Mouse (Mus musculus) heart, postnatal 25 days (tissue): ENCODE measurements around the gene Nhsl1. TPM values are rescaled to one million over a fixed set of nuclear protein-coding genes. Genes with fewer than 3 reads are reported as not detected.

Experiments
- DNase-seq: peaks from one replicate; pipeline ENCODE4 v3.0.0; 2022; ENCODE audit warnings: low spot score
- intact Hi-C: fragments of 180-260 bp; cut with DNase I; formaldehyde crosslinking; loops from one replicate; pipeline ENCODE4 v1.15.1; 2025
- total RNA-seq, 2 experiments: library from RNA; stranded (reverse); gene quantifications; 2 replicates each; pipeline ENCODE4 v1.2.3; 2021

The Nhsl1 gene
- total RNA-seq, 2 experiments from 2014 or later, result 19.2 to 21.4 TPM

- intact Hi-C loops, result no loop called here
- no peak for DNase-seq
Measured at GRCm38 (mm10) chr10:18470351-18471060, 151.7 kb downstream of the Nhsl1 start.

GRCm38 (mm10) chr10:18471648-18472047 lies 152.9 kb downstream of the Nhsl1 start:
- DNase-seq, result no peak
- intact Hi-C loops, result no loop called here

GRCm38 (mm10) chr10:18475126-18475525 lies 156.3 kb downstream of the Nhsl1 start:
- no peak for DNase-seq
- intact Hi-C loops, result no loop called here

GRCm38 (mm10) chr10:18478294-18478693 lies 159.5 kb downstream of the Nhsl1 start:
- intact Hi-C loops, result no loop called here
- DNase-seq, result no peak

GRCm38 (mm10) chr10:18479285-18479684 lies 160.5 kb downstream of the Nhsl1 start:
- no peak for DNase-seq
- intact Hi-C loops, result no loop called here

GRCm38 (mm10) chr10:18480836-18481235 lies 162.1 kb downstream of the Nhsl1 start:
- no peak for DNase-seq
- intact Hi-C loops, result no loop called here

- DNase-seq, result no peak
- intact Hi-C loops, result no loop called here
Measured at GRCm38 (mm10) chr10:18482558-18483141, 163.9 kb downstream of the Nhsl1 start.

- intact Hi-C loops, result no loop called here
- no peak for DNase-seq
Measured at GRCm38 (mm10) chr10:18483658-18484057, 164.9 kb downstream of the Nhsl1 start.

GRCm38 (mm10) chr10:18484731-18485130 lies 165.9 kb downstream of the Nhsl1 start:
- intact Hi-C loops, result no loop called here
- DNase-seq, result no peak

GRCm38 (mm10) chr10:18488239-18488803 lies 169.5 kb downstream of the Nhsl1 start:
- intact Hi-C loops, result no loop called here
- DNase-seq, result no peak

GRCm38 (mm10) chr10:18489936-18490335 lies 171.2 kb downstream of the Nhsl1 start:
- intact Hi-C loops, result no loop called here
- no peak for DNase-seq

GRCm38 (mm10) chr10:18491952-18492351 lies 173.2 kb downstream of the Nhsl1 start:
- DNase-seq, result no peak
- intact Hi-C loops, result no loop called here

- no peak for DNase-seq
Measured at GRCm38 (mm10) chr10:18493010-18493894, 174.5 kb downstream of the Nhsl1 start.

GRCm38 (mm10) chr10:18494249-18494648 lies 175.5 kb downstream of the Nhsl1 start:
- DNase-seq, result no peak
- intact Hi-C loops, result no loop called here

More at GRCm38 (mm10) chr10:18493010-18493894, 174.5 kb downstream of the Nhsl1 start:
- intact Hi-C loops, result no loop called here

- no peak for DNase-seq
- intact Hi-C loops, result no loop called here
Measured at GRCm38 (mm10) chr10:18497066-18497465, 178.3 kb downstream of the Nhsl1 start.

GRCm38 (mm10) chr10:18501997-18502396 lies 183.2 kb downstream of the Nhsl1 start:
- intact Hi-C loops, result no loop called here
- DNase-seq, result no peak

- DNase-seq, result no peak
- intact Hi-C loops, result no loop called here
Measured at GRCm38 (mm10) chr10:18505690-18506089, 186.9 kb downstream of the Nhsl1 start.

GRCm38 (mm10) chr10:18506501-18506946 lies 187.7 kb downstream of the Nhsl1 start:
- no peak for DNase-seq
- intact Hi-C loops, result no loop called here

- intact Hi-C loops, result no loop called here
- no peak for DNase-seq
Measured at GRCm38 (mm10) chr10:18507869-18508473, 189.2 kb downstream of the Nhsl1 start.

- intact Hi-C loops, result no loop called here
- DNase-seq, result no peak
Measured at GRCm38 (mm10) chr10:18508586-18508985, 189.8 kb downstream of the Nhsl1 start.
